In the genomic region with DNA sequence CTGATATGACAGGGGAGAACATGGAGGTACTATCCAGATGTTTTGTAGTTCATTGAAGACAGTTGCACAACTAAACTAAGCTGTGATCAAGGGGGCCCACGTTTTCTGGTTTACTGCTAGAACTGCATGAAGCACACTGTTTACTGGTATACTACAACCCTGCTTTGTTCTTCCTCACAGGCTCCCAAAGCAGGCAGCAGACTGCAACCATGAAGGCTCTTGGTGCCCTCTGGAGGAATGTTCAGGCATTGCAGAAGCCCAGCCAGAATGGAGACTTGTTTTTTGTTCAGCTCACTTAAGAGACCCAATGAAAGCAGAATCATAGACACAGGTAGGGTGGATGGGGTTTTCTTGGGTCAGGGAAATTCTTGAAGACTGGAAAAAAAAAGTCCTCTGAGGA, we compare ENCODE assay signal across 8 mouse cellular contexts. TPM values are rescaled to one million over a fixed set of nuclear protein-coding genes. Genes with fewer than 3 reads are reported as not detected.
A peak's percentile ranks its signal among the peaks of the same experiment; 100 is the strongest.
DNase-seq lines count a peak whose midpoint lies in the region; ATAC-seq and TF ChIP-seq lines count a peak whose summit lies in the region.

No protein-coding gene starts in this region.

- no peak overlapping the region for H3K27ac ChIP-seq in forebrain, postnatal 0 days (ENCODE audit: low read depth, low read length)
- no peak overlapping the region for H3K27ac ChIP-seq in hindbrain, embryonic 16.5 days (ENCODE audit: low read depth, low read length)
- no peak overlapping the region for H3K27ac ChIP-seq in midbrain, embryonic 12.5 days (replicated peaks)

- H3K27me3 ChIP-seq in forebrain, postnatal 0 days (ENCODE audit: insufficient read depth, low read length) = no peaks in the 10 kb centered on the region
- H3K27me3 ChIP-seq in hindbrain, embryonic 16.5 days (replicated peaks; ENCODE audit: control insufficient read depth, insufficient read depth, low read length) = no peaks in the 10 kb centered on the region
- no peaks in the 10 kb centered on the region; the same call in 1 of the 2 replicates for H3K27me3 ChIP-seq in midbrain, embryonic 12.5 days

- H3K4me3 ChIP-seq in forebrain, postnatal 0 days (ENCODE audit: low read depth, low read length) = no peak overlapping the region
- H3K4me3 ChIP-seq in hindbrain, embryonic 16.5 days (ENCODE audit: low read length) = no peak overlapping the region
- no peak overlapping the region for H3K4me3 ChIP-seq in midbrain, embryonic 12.5 days

- TF ChIP-seq CTCF in forebrain, postnatal 0 days (IDR thresholded peaks at IDR 0.05; ENCODE audit: low read depth) = peak; percentile 84

- DNase-seq in T-cell, adult 2 months (ENCODE audit: low spot score) = peak; percentile 32
- DNase-seq in cerebellum, adult 11-12 months = peak; percentile 45
- peak; percentile 85 for DNase-seq in forebrain, postnatal 0 days
- peak; percentile 32 to 84 for DNase-seq in left cerebral cortex, adult 9 months (ENCODE audit: low spot score in 2 of 2)
- DNase-seq in skeletal muscle tissue, adult 2 months (ENCODE audit: low read depth, low spot score) = peak; percentile 39

- H3K36me3 ChIP-seq in forebrain, postnatal 0 days (ENCODE audit: insufficient read depth) = no peaks in the 10 kb centered on the region
- no peaks in the 10 kb centered on the region for H3K36me3 ChIP-seq in hindbrain, embryonic 16.5 days (ENCODE audit: control insufficient read depth, insufficient read depth, low read length)
- 0 out of 2 replicates have a peak, but pooled peaks cover 3% of the 10 kb centered on the region for H3K36me3 ChIP-seq in midbrain, embryonic 12.5 days

- ATAC-seq in forebrain, postnatal 0 days = peak; percentile 93
- peak; percentile 92 for ATAC-seq in hindbrain, embryonic 16.5 days
- ATAC-seq in midbrain, embryonic 12.5 days (ENCODE audit: low FRiP score, low read depth) = peak; percentile 82
- ATAC-seq in monocyte, adult 5-6 weeks (replicated peaks; ENCODE audit: insufficient number of reproducible peaks, low FRiP score, low TSS enrichment, poor library complexity, severe bottlenecking) = no peak

- H3K9ac ChIP-seq in forebrain, postnatal 0 days = no peak overlapping the region
- H3K9ac ChIP-seq in hindbrain, embryonic 16.5 days (ENCODE audit: low read depth, low read length) = no peak overlapping the region
- no peak overlapping the region for H3K9ac ChIP-seq in midbrain, embryonic 12.5 days (replicated peaks)

- WGBS in forebrain, postnatal 0 days = 8% methylated on average over 1 of the region's 1 CpGs
- WGBS in hindbrain, embryonic 16.5 days = 10% methylated on average over 1 of the region's 1 CpGs
- 11% methylated on average over 1 of the region's 1 CpGs for WGBS in midbrain, embryonic 12.5 days

- no peaks in the 10 kb centered on the region for H3K9me3 ChIP-seq in forebrain, postnatal 0 days (ENCODE audit: low read length)
- H3K9me3 ChIP-seq in hindbrain, embryonic 16.5 days (ENCODE audit: control insufficient read depth, low read length) = no peaks in the 10 kb centered on the region
- no peaks in the 10 kb centered on the region for H3K9me3 ChIP-seq in midbrain, embryonic 12.5 days

- no peak overlapping the region for H3K4me2 ChIP-seq in forebrain, postnatal 0 days (ENCODE audit: low read depth)
- H3K4me2 ChIP-seq in hindbrain, embryonic 16.5 days (ENCODE audit: low read length) = no peak overlapping the region
- H3K4me2 ChIP-seq in midbrain, embryonic 12.5 days (replicated peaks) = no peak overlapping the region

- H3K4me1 ChIP-seq in forebrain, postnatal 0 days (ENCODE audit: insufficient read depth) = no peaks in the 10 kb centered on the region
- no peaks in the 10 kb centered on the region for H3K4me1 ChIP-seq in hindbrain, embryonic 16.5 days (ENCODE audit: control insufficient read depth, insufficient read depth, low read depth, low read length)
- H3K4me1 ChIP-seq in midbrain, embryonic 12.5 days = no peaks in the 10 kb centered on the region

RNA-seq across cellular contexts. Expression of a gene that starts 2.2 kb away (rescaled TPM):
- 26.9 and 36.3 TPM in 2 replicates for total RNA-seq in forebrain, postnatal 0 days (2014; rRNA removed)
- 15.4 and 16.4 TPM in 2 replicates for polyA plus RNA-seq in forebrain, postnatal 0 days (2015; fragmentation: Nextera tagmentation; extraction: Ambion mirVana)
- 15.4 and 16.3 TPM in 2 replicates for polyA plus RNA-seq in hindbrain, embryonic 16.5 days (2015; fragmentation: Nextera tagmentation; extraction: Ambion mirVana)
- 8.1 and 9.3 TPM in 2 replicates for polyA plus RNA-seq in midbrain, embryonic 12.5 days (2016; fragmentation: Nextera tagmentation; extraction: Ambion mirVana)
- 0.75 to 3.2 TPM (median 1.3 TPM) in 3 replicates for total RNA-seq in monocyte, adult 5-6 weeks (2017)

RNA-seq across cellular contexts. Expression of a gene that starts 40.3 kb away (rescaled TPM):
- total RNA-seq in forebrain, postnatal 0 days (2014; rRNA removed) = 0.08 TPM in 1 of 2 replicates, not detected in the other
- polyA plus RNA-seq in forebrain, postnatal 0 days (2015; fragmentation: Nextera tagmentation; extraction: Ambion mirVana) = not detected in 2 replicates
- polyA plus RNA-seq in hindbrain, embryonic 16.5 days (2015; fragmentation: Nextera tagmentation; extraction: Ambion mirVana) = not detected in 2 replicates
- 0.11 and 0.12 TPM in 2 replicates for polyA plus RNA-seq in midbrain, embryonic 12.5 days (2016; fragmentation: Nextera tagmentation; extraction: Ambion mirVana)
- not detected in 3 replicates for total RNA-seq in monocyte, adult 5-6 weeks (2017)

RNA-seq across cellular contexts. Expression of a gene that starts 48.3 kb away (rescaled TPM):
- 39.0 and 42.2 TPM in 2 replicates for total RNA-seq in forebrain, postnatal 0 days (2014; rRNA removed)
- polyA plus RNA-seq in forebrain, postnatal 0 days (2015; fragmentation: Nextera tagmentation; extraction: Ambion mirVana) = 8.7 and 18.3 TPM in 2 replicates
- polyA plus RNA-seq in hindbrain, embryonic 16.5 days (2015; fragmentation: Nextera tagmentation; extraction: Ambion mirVana) = 24.3 and 27.8 TPM in 2 replicates
- 8.1 and 9.0 TPM in 2 replicates for polyA plus RNA-seq in midbrain, embryonic 12.5 days (2016; fragmentation: Nextera tagmentation; extraction: Ambion mirVana)
- total RNA-seq in monocyte, adult 5-6 weeks (2017) = not detected in 3 replicates

Comparison
In these comparisons a context has a peak if more than half of its experiments do, and no peak if none do; other contexts are left out.
1. DNase-seq: peak in every context shown above with its lines; median percentile 85 in forebrain, postnatal 0 days; 58 in left cerebral cortex, adult 9 months; 45 in cerebellum, adult 11-12 months; 39 in skeletal muscle tissue, adult 2 months; 32 in T-cell, adult 2 months.